Mouse (Mus musculus) central nervous system, embryonic 14 days (tissue): ENCODE results near the gene Hinfp. TPM values are rescaled to one million over a fixed set of nuclear protein-coding genes. Genes with fewer than 3 reads are reported as not detected.

Experiments used
- polyA plus RNA-seq: library from polyadenylated mRNA; depleted of rRNA; stranded (reverse); fragments of >200 nt; gene quantifications from 2 replicates; pipeline ENCODE4 v1.2.3, GENCODE M21; 2012; rRNA removed

Hinfp gene
- 43.3 and 49.9 TPM in 2 replicates for polyA plus RNA-seq

GRCm38 (mm10) chr9:44305466-44306079 is at the start of gene Hinfp:
Gene Hinfp (minus strand): TSS chr9:44305671.

DNA sequence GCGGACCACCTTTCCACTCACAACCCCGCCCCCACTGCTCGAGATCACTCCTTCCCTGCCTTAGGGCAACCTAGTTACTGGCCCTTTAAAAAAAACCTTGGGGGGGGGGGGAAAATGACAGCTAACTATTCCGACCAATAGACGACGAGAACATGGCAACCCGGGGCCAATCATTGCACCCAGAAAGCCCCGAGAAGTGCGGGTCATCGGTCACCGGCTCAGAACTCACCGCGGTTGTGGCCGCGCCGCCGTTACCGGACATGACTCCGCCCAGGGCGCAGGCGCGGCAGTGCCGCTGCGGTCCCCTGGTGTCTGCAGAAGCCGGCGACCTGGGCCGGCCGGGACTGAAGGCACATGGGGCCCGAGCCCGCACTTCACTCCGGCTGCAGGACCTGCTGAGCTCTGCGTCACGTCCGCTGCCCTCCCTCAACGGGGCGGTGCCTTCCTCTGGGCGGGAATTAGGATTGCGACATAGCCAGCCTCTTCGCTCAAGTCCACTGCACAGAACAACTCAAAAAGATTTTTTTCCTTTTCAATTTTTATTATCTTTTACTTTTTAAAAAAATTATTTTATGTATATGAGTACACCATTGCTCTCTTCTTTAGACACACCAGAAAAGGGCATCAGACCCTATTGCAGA is 38.4 kb upstream of the Hinfp start, which contains the start of gene Hmbs:
Hmbs (minus strand) TSS at position 448 of the 641 bp plus-strand sequence.

DNA sequence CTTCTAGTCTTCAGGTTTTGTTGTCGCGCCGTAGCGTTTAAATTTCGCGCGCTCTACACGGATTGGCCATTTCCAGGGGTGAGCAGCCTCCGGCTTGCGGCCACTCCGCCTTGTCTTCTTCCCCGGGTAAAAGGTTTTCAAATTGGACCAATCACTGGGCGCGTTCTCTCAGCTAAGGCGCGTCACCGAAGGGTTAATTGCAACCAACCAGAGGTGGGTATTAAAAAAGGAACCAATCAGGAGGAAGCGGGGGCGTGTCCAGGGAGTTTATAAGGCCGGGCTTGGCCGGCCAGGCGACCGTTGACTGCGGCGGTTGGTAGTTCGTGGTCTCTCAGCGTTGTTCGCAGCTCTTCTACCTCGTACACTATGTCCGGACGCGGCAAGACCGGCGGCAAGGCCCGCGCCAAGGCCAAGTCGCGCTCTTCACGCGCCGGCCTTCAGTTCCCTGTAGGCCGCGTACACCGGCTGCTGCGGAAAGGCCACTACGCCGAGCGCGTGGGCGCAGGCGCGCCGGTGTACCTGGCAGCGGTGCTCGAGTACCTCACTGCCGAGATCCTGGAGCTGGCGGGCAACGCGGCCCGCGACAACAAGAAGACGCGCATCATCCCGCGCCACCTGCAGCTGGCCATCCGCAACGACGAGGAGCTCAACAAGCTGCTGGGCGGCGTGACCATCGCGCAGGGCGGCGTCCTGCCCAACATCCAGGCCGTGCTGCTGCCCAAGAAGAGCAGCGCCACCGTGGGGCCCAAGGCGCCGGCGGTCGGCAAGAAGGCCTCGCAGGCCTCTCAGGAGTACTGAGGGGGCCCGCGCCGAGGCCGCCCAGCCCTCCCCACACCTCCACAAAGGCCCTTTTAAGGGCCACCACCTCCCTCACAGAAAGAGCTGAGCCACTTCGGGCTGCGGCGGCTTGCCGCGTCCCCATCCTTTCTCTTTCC is 29.2 kb upstream of the Hinfp start, which contains the start of gene H2afx:
H2afx (plus strand) TSS at position 299 of the 935 bp plus-strand sequence.

GRCm38 (mm10) chr9:44325768-44326370 is 20.4 kb upstream of the Hinfp start, which contains the start of gene Dpagt1:
Gene Dpagt1 (plus strand): TSS chr9:44326019.

DNA sequence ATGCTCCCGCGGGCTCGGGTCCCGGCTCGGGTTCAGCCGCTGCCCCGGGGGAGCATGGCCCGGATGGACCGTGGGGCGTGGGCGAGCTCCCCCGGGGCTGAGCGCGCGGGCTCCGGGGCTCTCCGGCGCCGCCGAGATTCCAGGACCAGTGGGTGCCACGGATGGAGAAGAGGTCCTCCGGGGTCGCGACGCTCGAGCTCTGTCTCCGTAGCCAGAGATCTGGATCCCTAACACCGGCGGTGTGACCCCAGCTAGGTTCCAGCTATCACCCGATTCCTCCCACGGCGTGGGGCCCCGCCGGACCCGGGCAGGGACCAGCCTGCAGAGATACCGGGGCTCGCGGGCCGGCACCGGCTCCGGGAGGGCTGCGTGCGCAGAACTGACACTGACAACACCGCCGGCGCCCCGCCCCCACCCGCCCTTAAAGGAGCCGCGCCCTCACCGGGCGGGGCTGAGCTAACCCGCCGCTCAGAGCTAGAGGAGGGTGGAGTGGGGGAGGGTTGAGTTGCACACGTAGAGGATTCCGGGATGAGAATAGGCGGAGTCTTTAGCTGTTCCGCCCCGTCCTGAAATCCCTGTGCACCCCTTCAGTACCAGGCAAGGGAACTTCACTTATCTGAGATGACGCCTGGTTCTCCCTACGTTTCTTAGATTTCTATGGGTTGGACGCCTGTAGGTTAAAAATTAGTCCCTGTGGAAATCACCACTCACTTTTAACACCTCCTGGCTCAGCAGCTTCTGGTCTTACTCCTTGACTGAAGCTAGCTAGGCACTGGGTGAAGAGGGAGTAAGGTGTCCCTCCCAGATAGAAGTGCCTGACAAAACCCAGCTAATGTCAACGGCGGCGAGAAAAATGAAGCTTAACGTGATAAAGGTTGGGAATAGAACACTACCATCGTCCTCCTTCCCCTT is 14.7 kb upstream of the Hinfp start, which contains the start of gene C2cd2l:
C2cd2l (minus strand) TSS at position 399 of the 912 bp plus-strand sequence.

DNA sequence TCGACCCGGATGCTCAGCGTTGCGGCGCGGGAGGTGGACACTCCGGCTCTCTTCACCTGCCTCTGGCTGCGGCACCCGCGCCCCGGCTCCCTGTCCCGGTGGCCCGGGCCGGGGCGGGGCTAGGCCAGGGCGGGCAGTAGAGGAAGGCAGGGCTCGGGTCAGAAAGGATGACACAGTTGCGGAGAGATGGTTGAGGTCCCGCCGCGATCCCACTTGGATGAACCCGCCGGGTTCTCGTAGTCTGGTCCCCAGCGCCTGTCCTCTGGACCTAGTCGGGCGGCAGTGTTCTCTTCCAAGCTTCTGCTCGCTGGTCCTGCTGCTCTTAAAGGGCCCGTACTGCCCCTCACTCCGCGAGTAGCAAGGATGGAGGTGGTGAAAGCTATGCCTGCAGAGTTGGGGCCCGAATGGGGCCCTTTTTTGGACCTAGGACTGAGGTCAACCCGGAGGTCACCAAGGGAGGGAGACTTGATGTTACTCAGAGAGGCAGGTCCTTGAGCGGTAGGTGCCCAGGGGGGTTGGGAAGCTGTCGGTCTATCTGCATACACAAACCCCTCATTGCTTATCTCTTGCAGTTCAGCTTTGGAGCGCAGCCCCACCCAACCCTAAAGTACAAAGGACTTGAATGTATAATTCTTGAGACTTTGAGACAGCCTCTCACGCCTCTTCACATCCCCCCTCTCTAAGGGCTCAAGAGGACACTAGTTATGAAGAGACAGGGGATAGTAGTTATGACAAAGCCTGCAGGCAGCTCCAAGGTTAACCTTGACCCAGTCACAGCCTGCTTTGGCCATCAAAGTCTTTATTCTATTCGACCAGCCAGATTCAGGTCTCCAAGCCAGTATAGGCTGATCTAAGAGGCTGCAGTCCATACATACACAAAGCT is 17.2 kb downstream of the Hinfp start, which contains the start of gene Abcg4:
Abcg4 (minus strand) TSS at position 540 of the 883 bp plus-strand sequence.

DNA sequence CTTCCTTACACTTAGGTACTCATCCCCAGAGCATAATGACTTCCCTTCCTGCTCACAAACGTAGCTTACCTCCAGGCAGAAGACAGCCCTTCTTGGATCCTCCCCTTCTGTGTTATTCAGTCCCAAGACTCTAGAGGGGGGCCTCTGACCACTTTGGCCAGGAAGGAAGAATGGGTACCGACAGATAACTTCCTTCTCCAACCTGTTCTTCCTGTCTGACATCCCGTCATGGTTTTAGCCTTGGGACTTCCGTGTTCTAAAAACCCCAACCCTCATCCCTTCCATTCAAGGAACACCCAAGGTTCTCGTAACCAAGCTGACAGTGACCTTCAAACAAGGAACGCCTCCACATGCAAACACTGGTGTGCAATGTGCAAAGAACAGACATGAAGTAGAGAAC is 37.0 kb downstream of the Hinfp start, which contains the start of gene Nlrx1:
Nlrx1 (minus strand) TSS at position 168 of the 400 bp plus-strand sequence.

GRCm38 (mm10) chr9:44251314-44251713 is 54.2 kb downstream of the Hinfp start, which contains the start of gene Pdzd3:
Gene Pdzd3 (minus strand): TSS chr9:44251471.

Other genes starting within 250 kb of the Hinfp start
- 1.8 and 2.7 TPM in 2 replicates for gene Usp2, start 238.7 kb downstream of the Hinfp start, polyA plus RNA-seq
- 1.3 and 1.9 TPM in 2 replicates for gene Mfrp, start 203.9 kb downstream of the Hinfp start, polyA plus RNA-seq
- gene C1qtnf5, start 198.4 kb downstream of the Hinfp start, polyA plus RNA-seq: 4.3 and 5.5 TPM in 2 replicates
- gene Gm49380, start 192.2 kb downstream of the Hinfp start, polyA plus RNA-seq: 0.16 and 0.32 TPM in 2 replicates
- gene Rnf26, start 192.2 kb downstream of the Hinfp start, polyA plus RNA-seq: 30.0 and 33.0 TPM in 2 replicates
- gene Mcam, start 171.2 kb downstream of the Hinfp start, polyA plus RNA-seq: 29.7 and 40.4 TPM in 2 replicates
- 22.4 and 23.4 TPM in 2 replicates for gene Cbl, start 71.6 kb downstream of the Hinfp start, polyA plus RNA-seq
- gene Ccdc153, start 65.0 kb downstream of the Hinfp start, polyA plus RNA-seq: 0.07 and 0.13 TPM in 2 replicates
- 0.74 and 0.75 TPM in 2 replicates for gene Pdzd3, start 54.2 kb downstream of the Hinfp start, polyA plus RNA-seq
- gene Nlrx1, start 37.1 kb downstream of the Hinfp start, polyA plus RNA-seq: 4.3 and 4.6 TPM in 2 replicates
- 52.4 and 58.7 TPM in 2 replicates for gene Abcg4, start 17.1 kb downstream of the Hinfp start, polyA plus RNA-seq
- gene C2cd2l, start 14.6 kb upstream of the Hinfp start, polyA plus RNA-seq: 47.2 and 53.2 TPM in 2 replicates
- 38.7 and 39.4 TPM in 2 replicates for gene Dpagt1, start 20.3 kb upstream of the Hinfp start, polyA plus RNA-seq
- 197 and 236 TPM in 2 replicates for gene H2afx, start 29.0 kb upstream of the Hinfp start, polyA plus RNA-seq
- 50.4 and 50.6 TPM in 2 replicates for gene Hmbs, start 38.6 kb upstream of the Hinfp start, polyA plus RNA-seq
- 36.0 and 37.5 TPM in 2 replicates for gene Vps11, start 56.0 kb upstream of the Hinfp start, polyA plus RNA-seq
- gene Hyou1, start 73.8 kb upstream of the Hinfp start, polyA plus RNA-seq: 47.0 and 53.6 TPM in 2 replicates
- gene Slc37a4, start 91.2 kb upstream of the Hinfp start, polyA plus RNA-seq: 48.9 and 50.0 TPM in 2 replicates
- gene Rps25, start 101.5 kb upstream of the Hinfp start, polyA plus RNA-seq: 705 and 780 TPM in 2 replicates
- gene Trappc4, start 101.9 kb upstream of the Hinfp start, polyA plus RNA-seq: 169 and 183 TPM in 2 replicates
- 57.4 and 62.5 TPM in 2 replicates for gene Ccdc84, start 112.9 kb upstream of the Hinfp start, polyA plus RNA-seq
- gene Foxr1, start 135.5 kb upstream of the Hinfp start, polyA plus RNA-seq: not detected in 2 replicates
- gene Upk2, start 149.3 kb upstream of the Hinfp start, polyA plus RNA-seq: 0.43 TPM in 1 of 2 replicates, not detected in the other
- gene Bcl9l, start 177.2 kb upstream of the Hinfp start, polyA plus RNA-seq: 18.8 and 23.9 TPM in 2 replicates